Mouse (Mus musculus): ENCODE results near the gene Fcgrt.

Fcgrt gene

GRCm38 (mm10) chr7:45056329-45056971 lies 47.2 kb downstream of the Fcgrt start:
- DNase-seq (ENCODE audit: low read depth, low spot score), result no peak

GRCm38 (mm10) chr7:45053931-45054510 lies 49.6 kb downstream of the Fcgrt start:
- DNase-seq (ENCODE audit: low read depth, low spot score), result peak; percentile 100

- DNase-seq (ENCODE audit: low read depth, low spot score), result peak; percentile 76
Observed at GRCm38 (mm10) chr7:45053117-45053930, 50.3 kb downstream of the Fcgrt start.

GRCm38 (mm10) chr7:45052862-45053116 lies 50.9 kb downstream of the Fcgrt start, which contains the start of gene Prr12:
Gene Prr12, minus strand, starts transcription at chr7:45052881.
- no peak for DNase-seq (ENCODE audit: low read depth, low spot score)

GRCm38 (mm10) chr7:45052181-45052861 lies 51.3 kb downstream of the Fcgrt start:
- peak; percentile 52 for DNase-seq (ENCODE audit: low read depth, low spot score)

- no peak for DNase-seq (ENCODE audit: low read depth, low spot score)
Observed at GRCm38 (mm10) chr7:45051601-45051974, 52.1 kb downstream of the Fcgrt start.

- DNase-seq (ENCODE audit: low read depth, low spot score), result peak; percentile 97
Observed at GRCm38 (mm10) chr7:45050945-45051600, 52.6 kb downstream of the Fcgrt start.

- no peak for DNase-seq (ENCODE audit: low read depth, low spot score)
Observed at GRCm38 (mm10) chr7:45048923-45049657, 54.6 kb downstream of the Fcgrt start.

GRCm38 (mm10) chr7:45048001-45048890 lies 55.4 kb downstream of the Fcgrt start:
- peak; percentile 66 for DNase-seq (ENCODE audit: low read depth, low spot score)

GRCm38 (mm10) chr7:45047491-45047890 lies 56.2 kb downstream of the Fcgrt start:
- DNase-seq (ENCODE audit: low read depth, low spot score), result no peak

- DNase-seq (ENCODE audit: low read depth, low spot score), result no peak
Observed at GRCm38 (mm10) chr7:45046853-45047350, 56.7 kb downstream of the Fcgrt start.

- DNase-seq (ENCODE audit: low read depth, low spot score), result no peak
Observed at GRCm38 (mm10) chr7:45045741-45046140, 57.9 kb downstream of the Fcgrt start.

- DNase-seq (ENCODE audit: low read depth, low spot score), result no peak
Observed at GRCm38 (mm10) chr7:45043307-45043706, 60.3 kb downstream of the Fcgrt start.
